Comparison of ENCODE assay signal across 8 mouse cellular contexts in genomic region chr3:105058627-105059513, GRCm38 (mm10). TPM values are rescaled to one million over a fixed set of nuclear protein-coding genes. Genes with fewer than 3 reads are reported as not detected.
DNase-seq lines count a peak whose midpoint lies in the region; ATAC-seq lines count a peak whose summit lies in the region.

No protein-coding gene starts in this region.

- 17% methylated on average over 25 of the region's 25 CpGs for WGBS in hindbrain, embryonic 13.5 days

- peak overlapping the region; percentile 30 for H3K4me3 ChIP-seq in hindbrain, embryonic 13.5 days

- H3K36me3 ChIP-seq in hindbrain, embryonic 13.5 days, result no peaks in the 10 kb centered on the region

- peak overlapping the region; percentile 61 for H3K9ac ChIP-seq in hindbrain, embryonic 13.5 days

- DNase-seq in NIH3T3 (ENCODE audit: low read depth), result peak; percentile 96
- peak; percentile 80 for DNase-seq in cerebellum, adult 9-11 months
- DNase-seq in frontal cortex, postnatal 14 days (ENCODE audit: low spot score in 2 of 2), result peak; percentile 77 to 87
- peak; percentile 77 to 80 for DNase-seq in layer of hippocampus, postnatal 25 days (ENCODE audit: extremely low spot score in 1 of 2, low spot score in 1 of 2)
- DNase-seq in lung, postnatal 25 days (ENCODE audit: low spot score), result peak; percentile 89
- peak; percentile 63 for DNase-seq in retina, adult 2 months (ENCODE audit: low read depth, low spot score)
- peak; percentile 49 to 58 for DNase-seq in thymus, postnatal 36 days

- H3K27ac ChIP-seq in hindbrain, embryonic 13.5 days, result no peak overlapping the region

- peak; percentile 80 for ATAC-seq in hindbrain, embryonic 13.5 days (ENCODE audit: low FRiP score)

- peak overlapping the region; percentile 59 for H3K4me2 ChIP-seq in hindbrain, embryonic 13.5 days

- no peaks in the 10 kb centered on the region for H3K9me3 ChIP-seq in hindbrain, embryonic 13.5 days

- H3K4me1 ChIP-seq in hindbrain, embryonic 13.5 days (replicated peaks), result peaks cover 6% of the 10 kb centered on the region; the same call in 1 of the 2 replicates

- peaks cover 16% of the 10 kb centered on the region for H3K27me3 ChIP-seq in hindbrain, embryonic 13.5 days

RNA-seq across cellular contexts. Expression of gene Cttnbp2nl, which starts 5.9 kb away (rescaled TPM):
- polyA plus RNA-seq in hindbrain, embryonic 13.5 days (2015; fragmentation: Nextera tagmentation; extraction: Ambion mirVana), result 62.9 and 66.5 TPM in 2 replicates
- total RNA-seq in layer of hippocampus, postnatal 25 days (2021), result 10 to 100 TPM; 26.4 to 26.6 TPM

RNA-seq across cellular contexts. Expression of gene 4930564D02Rik, which starts 7.8 kb away (rescaled TPM):
- polyA plus RNA-seq in hindbrain, embryonic 13.5 days (2015; fragmentation: Nextera tagmentation; extraction: Ambion mirVana), result not detected in 2 replicates
- total RNA-seq in layer of hippocampus, postnatal 25 days (2021), result not detected
